Mouse (Mus musculus) ES-E14 (cell line): ENCODE data around the gene Sptssa. TPM values are rescaled to one million over a fixed set of nuclear protein-coding genes. Genes with fewer than 3 reads are reported as not detected.

Experiments
- DNase-seq: peaks from one replicate; pipeline ENCODE4 v3.0.0-alpha.2; 2013; ENCODE audit warnings: low read depth, low spot score
- H3K27ac ChIP-seq: 2 replicates; pipeline ENCODE4 v1.5.1; 2012; ENCODE audit warnings: low read depth, mild to moderate bottlenecking, low read length, moderate library complexity, mixed read lengths; ENCODE audit not compliant: poor library complexity, insufficient read depth, severe bottlenecking
- H3K36me3 ChIP-seq: 2 replicates; pipeline ENCODE4 v1.6.1; 2012; ENCODE audit warnings: mild to moderate bottlenecking, low read length, moderate library complexity, mixed read lengths; ENCODE audit not compliant: control insufficient read depth, poor library complexity, insufficient read depth, severe bottlenecking
- H3K4me1 ChIP-seq, 2 experiments: fragments of 150-350 bp in 1 of 2; sonication (generic) in 1 of 2; 2 replicates each; pipeline ENCODE4 v1.6.1; 2012; ENCODE audit warnings: low read length in 2 of 2, mild to moderate bottlenecking in 1 of 2, mixed read lengths in 1 of 2; ENCODE audit not compliant: control insufficient read depth in 2 of 2, insufficient read depth in 2 of 2, poor library complexity in 1 of 2
- H3K4me3 ChIP-seq, 2 experiments: fragments of 150-350 bp in 1 of 2; sonication (generic) in 1 of 2; 2 replicates each; pipeline ENCODE4 v1.5.1; 2012; ENCODE audit warnings: low read length in 2 of 2, low read depth in 1 of 2, mild to moderate bottlenecking in 1 of 2, mixed read lengths in 1 of 2; ENCODE audit not compliant: insufficient read depth in 1 of 2, poor library complexity in 1 of 2, severe bottlenecking in 1 of 2
- H3K9ac ChIP-seq: 2 replicates; pipeline ENCODE4 v1.6.1; 2012; ENCODE audit warnings: low read depth, mild to moderate bottlenecking, low read length, mixed read lengths; ENCODE audit not compliant: poor library complexity, insufficient read depth, severe bottlenecking
- H3K9me3 ChIP-seq: fragments of 150-350 bp; sonication (generic); 2 replicates; pipeline ENCODE4 v1.6.1; 2012; ENCODE audit warnings: low read depth, mild to moderate bottlenecking, low read length; ENCODE audit not compliant: control insufficient read depth, insufficient read depth
- CHD2 ChIP-seq: IDR thresholded peaks from 2 replicates; pipeline ENCODE4 v1.6.1; 2014; ENCODE audit warnings: mild to moderate bottlenecking, low read depth, low read length, inconsistent platforms
- HCFC1 ChIP-seq: IDR thresholded peaks from 2 replicates; pipeline ENCODE4 v1.6.1; 2012; ENCODE audit warnings: low read length, inconsistent platforms, borderline replicate concordance; ENCODE audit not compliant: insufficient read depth
- MAFK ChIP-seq: IDR thresholded peaks from 2 replicates; pipeline ENCODE4 v1.6.1; 2014; ENCODE audit warnings: mild to moderate bottlenecking, low read depth, low read length, inconsistent platforms; ENCODE audit not compliant: insufficient read depth
- ZC3H11A ChIP-seq: IDR thresholded peaks from 2 replicates; pipeline ENCODE4 v1.6.1; 2012; ENCODE audit warnings: low read depth, mild to moderate bottlenecking, inconsistent platforms, low read length, borderline replicate concordance
- ZNF384 ChIP-seq: IDR thresholded peaks from 2 replicates; pipeline ENCODE4 v1.6.1; 2012; ENCODE audit warnings: low read depth, low read length, inconsistent platforms
- in situ Hi-C, 2 experiments: fragments of 600-800 bp; cut with MboI; formaldehyde crosslinking; loops; one replicate each; pipeline ENCODE4 v1.15.1; 2025; ENCODE audit warnings: low sequenced_read_pairs in 2 of 2, inconsistent platforms in 1 of 2; ENCODE audit not compliant: unreplicated experiment in 2 of 2
- total RNA-seq: library from RNA; depleted of rRNA; stranded (reverse); fragments of 300-350 nt; gene quantifications from 2 replicates; pipeline ENCODE4 v1.2.3, GENCODE M21; 2012

Sptssa gene
- total RNA-seq, 1 experiment = 23.7 TPM

DNA sequence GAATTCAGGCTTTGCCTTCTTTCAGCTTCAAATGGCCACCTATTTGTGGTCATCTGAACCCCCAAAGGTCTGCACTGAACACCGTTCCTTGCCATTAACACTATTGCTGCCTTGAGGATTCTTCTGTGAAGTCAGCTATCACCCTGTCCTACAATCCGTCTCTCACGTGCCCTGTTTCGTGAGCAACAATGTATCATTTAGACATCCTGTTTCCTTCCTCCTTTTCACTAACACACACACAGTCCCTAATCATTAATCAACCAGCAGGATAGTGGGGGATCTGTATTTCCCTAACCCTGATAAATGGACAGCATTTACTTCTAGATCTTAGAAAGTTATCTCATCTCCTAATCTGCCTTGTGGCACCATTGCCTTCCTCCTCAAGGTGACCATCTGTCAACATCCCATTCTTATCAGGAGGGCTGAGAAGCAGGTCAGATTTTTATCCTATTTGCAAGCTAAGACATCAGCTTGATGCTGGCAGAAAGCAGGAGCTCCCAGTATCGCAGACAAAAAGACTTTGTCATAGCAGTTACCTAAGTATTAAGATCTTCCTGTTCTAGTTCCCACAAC is 13.0 kb downstream of the Sptssa start:
- Histone ChIP-seq H3K9ac (no peak overlapping the region; the same call in 1 of the 2 replicates), H3K36me3 (no peaks in the 10 kb centered on the region), H3K4me1 (no peaks in the 10 kb centered on the region), H3K27ac (no peak overlapping the region), H3K9me3 (no peaks in the 10 kb centered on the region), H3K4me3 (no peak overlapping the region)
- no peak for DNase-seq
- TF ChIP-seq HCFC1 = no peak
- TF ChIP-seq ZNF384 = no peak
- TF ChIP-seq MAFK = no peak
- TF ChIP-seq CHD2 = no peak
- TF ChIP-seq ZC3H11A = no peak
- in situ Hi-C loops = no loop called here

DNA sequence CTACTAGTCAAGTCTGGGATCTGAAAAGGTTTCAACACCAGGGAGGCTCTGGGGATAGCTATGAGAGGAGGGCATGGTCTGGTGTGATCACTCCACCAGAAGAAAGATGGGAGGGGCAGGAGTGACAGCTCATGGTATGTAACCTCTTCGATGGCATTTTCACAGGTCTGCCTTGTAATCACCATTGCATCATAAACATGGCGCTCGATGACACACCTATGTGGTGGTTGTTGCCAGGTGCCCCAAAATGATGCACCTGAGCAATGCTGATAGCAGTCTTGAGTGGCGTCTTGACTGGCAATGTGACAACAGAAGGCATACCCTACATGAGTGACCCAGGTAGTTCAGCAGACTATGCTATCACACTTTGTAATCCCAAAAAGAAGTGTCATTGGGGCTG is 15.0 kb downstream of the Sptssa start:
- DNase-seq = no peak
- no peak for TF ChIP-seq ZNF384
- TF ChIP-seq MAFK = no peak
- no peak for TF ChIP-seq ZC3H11A
- TF ChIP-seq HCFC1 = no peak
- TF ChIP-seq CHD2 = no peak

DNA sequence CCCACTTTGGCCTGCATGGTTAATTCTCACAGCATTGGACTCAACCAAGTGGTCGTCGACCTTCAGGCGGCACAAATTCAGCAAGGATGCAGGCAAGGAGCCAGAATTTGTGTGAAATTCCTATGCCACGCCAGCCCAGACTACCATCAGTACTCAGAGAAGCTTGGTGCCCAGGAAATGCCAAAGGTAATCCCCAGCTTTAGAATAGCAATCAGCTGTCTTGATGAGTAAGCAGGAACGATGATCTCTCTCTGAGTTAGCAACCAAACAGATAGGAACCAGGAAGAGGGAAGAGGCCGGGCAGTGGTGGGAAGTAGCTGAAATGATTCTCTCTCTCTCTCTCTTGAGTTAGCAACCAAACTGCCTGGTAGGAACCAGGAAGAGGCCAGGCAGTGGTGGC is 16.1 kb downstream of the Sptssa start:
- H3K36me3 ChIP-seq = no peaks in the 10 kb centered on the region
- TF ChIP-seq ZC3H11A (no peak), MAFK (no peak), HCFC1 (no peak), CHD2 (no peak), ZNF384 (no peak)
- no peak overlapping the region for H3K9ac ChIP-seq
- no peak overlapping the region for H3K27ac ChIP-seq
- DNase-seq = no peak
- no peaks in the 10 kb centered on the region for H3K4me1 ChIP-seq
- H3K4me3 ChIP-seq = no peak overlapping the region
- in situ Hi-C loops = no loop called here
- no peaks in the 10 kb centered on the region for H3K9me3 ChIP-seq

More for the DNA sequence above, 15.0 kb downstream of the Sptssa start:
- no peaks in the 10 kb centered on the region for H3K36me3 ChIP-seq
- no peak overlapping the region for H3K9ac ChIP-seq
- no peak overlapping the region for H3K27ac ChIP-seq
- H3K4me1 ChIP-seq = no peaks in the 10 kb centered on the region
- in situ Hi-C loops = no loop called here
- H3K4me3 ChIP-seq = no peak overlapping the region
- H3K9me3 ChIP-seq = no peaks in the 10 kb centered on the region

DNA sequence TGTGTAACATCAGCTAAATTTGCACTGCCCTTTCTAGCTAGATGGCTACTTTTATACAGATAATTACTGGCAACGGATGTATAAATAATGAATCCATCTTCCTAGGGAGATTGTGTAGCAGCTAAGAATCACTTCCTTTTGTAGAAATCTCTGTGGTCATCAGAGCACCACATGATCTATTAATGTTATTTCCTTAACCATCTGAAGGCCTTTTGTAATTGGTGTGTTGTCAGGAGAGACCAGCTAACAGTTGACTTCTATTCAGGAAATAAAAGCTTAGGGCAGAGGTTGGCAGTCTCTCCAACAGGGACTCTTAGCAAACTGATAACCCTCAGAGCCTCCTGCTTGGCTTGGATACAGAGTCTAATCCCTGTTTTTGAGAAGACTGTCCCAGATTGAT is 19.3 kb downstream of the Sptssa start:
- Histone ChIP-seq H3K27ac (no peak overlapping the region), H3K9me3 (no peaks in the 10 kb centered on the region), H3K4me1 (no peaks in the 10 kb centered on the region), H3K36me3 (no peaks in the 10 kb centered on the region), H3K9ac (no peak overlapping the region), H3K4me3 (no peak overlapping the region)
- DNase-seq = no peak
- in situ Hi-C loops = no loop called here
- TF ChIP-seq HCFC1 = no peak
- no peak for TF ChIP-seq MAFK
- no peak for TF ChIP-seq ZNF384
- no peak for TF ChIP-seq CHD2
- TF ChIP-seq ZC3H11A = no peak

DNA sequence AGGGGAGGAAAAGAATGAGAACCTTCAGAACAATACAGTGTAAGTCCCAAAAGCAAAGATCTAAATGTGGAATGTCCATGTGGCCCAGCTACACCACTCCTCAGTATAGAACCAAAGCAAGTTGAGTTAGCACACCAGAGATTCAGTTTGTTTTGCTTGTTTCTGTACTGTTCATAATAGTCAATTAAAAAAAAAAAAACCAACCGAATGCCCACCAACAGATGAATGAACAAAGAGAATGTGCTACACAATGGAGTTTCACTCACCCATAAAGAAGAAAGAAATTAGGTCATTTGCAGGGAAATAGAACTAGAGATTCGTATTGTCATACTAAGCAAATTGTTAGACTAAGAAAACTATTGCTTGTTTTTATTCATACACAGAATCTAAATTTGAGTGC is 24.2 kb downstream of the Sptssa start:
- in situ Hi-C loops = no loop called here

More for the DNA sequence above, 24.2 kb downstream of the Sptssa start:
- H3K36me3 ChIP-seq = no peaks in the 10 kb centered on the region
- H3K4me1 ChIP-seq = no peaks in the 10 kb centered on the region
- no peak overlapping the region for H3K9ac ChIP-seq
- H3K4me3 ChIP-seq = no peak overlapping the region
- no peak for DNase-seq
- no peak overlapping the region for H3K27ac ChIP-seq
- H3K9me3 ChIP-seq = no peaks in the 10 kb centered on the region
- no peak for TF ChIP-seq ZNF384
- TF ChIP-seq MAFK = no peak
- no peak for TF ChIP-seq HCFC1
- TF ChIP-seq CHD2 = no peak
- TF ChIP-seq ZC3H11A = no peak
